Mouse (Mus musculus): Measurements from ENCODE around the gene Qars.

The Qars gene

DNA sequence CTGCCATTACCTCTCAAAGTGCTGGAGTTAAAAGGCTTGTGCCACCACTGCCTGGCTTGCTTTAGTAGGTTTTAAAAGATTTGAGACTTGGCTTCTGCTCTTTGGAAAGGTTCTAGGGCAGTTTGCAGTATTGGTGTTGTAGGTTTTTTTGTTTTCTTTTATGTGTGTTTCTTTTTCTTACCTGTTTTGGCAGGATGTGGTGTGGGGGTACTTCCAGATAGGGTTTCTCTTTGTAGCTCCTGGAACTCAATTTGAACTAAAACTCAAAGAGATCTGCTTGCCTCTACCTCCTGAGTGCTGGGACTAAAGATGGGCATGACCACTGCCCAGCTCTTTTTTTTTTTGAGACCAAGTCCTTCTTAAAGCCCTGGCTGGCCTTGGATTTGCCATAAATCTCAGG lies 33.3 kb downstream of the Qars start:
- no peak for DNase-seq

DNA sequence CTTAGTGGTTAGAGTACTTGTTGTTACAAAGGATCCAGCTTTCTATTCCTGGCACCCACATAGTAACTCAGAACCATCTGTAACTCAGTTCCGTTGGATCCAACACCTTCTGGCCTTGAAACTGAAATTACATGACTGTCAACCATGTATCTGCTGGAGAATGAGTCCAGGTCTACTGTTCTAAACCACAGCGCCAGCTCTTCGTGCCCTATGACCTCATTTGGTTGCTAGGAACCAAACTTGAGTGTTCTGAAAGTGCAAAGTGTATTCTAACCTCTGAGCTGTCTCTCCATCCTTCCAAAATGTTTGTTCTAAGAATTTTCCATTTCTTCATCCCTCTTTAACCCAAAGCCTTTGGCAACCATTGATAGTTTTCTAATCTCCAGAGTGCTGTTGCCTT lies 38.5 kb downstream of the Qars start:
- DNase-seq, result no peak

DNA sequence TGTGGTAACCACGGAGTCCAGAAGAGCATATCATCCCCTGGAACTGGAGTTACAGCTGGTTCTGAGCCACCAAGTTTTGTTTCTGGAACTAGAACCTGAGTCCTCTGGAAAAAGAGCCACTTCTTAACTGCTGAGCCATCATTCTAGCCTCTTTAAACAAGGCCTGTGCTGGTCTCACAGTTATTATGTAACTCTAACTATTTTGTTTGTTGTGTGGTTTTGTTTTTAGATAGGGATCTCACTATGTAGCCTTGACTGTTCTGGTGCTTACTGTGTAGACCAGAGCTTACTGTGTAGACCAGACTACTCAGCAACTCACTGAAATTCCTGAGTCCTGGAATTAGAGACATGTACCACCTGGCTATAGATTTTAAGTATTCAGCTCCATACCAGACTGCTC lies 39.4 kb downstream of the Qars start:
- DNase-seq, result no peak

DNA sequence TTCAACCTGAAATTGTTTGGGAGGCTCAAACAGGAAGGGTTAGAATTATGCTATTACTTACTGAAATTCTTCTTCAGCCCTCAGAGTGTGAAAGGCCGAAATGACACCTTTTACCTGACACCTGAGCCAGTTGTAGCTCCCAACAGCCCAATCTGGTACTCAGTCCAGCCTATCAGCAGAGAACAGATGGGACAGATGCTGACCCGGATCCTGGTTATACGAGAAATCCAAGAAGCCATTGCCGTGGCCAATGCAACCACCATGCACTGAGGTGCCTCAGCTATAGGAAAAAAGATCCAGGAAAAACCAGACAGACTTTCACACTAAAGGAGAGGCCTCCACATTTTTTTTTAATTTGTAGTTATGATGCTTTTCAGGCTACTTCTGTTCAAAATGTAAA lies 51.7 kb downstream of the Qars start:
- no peak for DNase-seq

DNA sequence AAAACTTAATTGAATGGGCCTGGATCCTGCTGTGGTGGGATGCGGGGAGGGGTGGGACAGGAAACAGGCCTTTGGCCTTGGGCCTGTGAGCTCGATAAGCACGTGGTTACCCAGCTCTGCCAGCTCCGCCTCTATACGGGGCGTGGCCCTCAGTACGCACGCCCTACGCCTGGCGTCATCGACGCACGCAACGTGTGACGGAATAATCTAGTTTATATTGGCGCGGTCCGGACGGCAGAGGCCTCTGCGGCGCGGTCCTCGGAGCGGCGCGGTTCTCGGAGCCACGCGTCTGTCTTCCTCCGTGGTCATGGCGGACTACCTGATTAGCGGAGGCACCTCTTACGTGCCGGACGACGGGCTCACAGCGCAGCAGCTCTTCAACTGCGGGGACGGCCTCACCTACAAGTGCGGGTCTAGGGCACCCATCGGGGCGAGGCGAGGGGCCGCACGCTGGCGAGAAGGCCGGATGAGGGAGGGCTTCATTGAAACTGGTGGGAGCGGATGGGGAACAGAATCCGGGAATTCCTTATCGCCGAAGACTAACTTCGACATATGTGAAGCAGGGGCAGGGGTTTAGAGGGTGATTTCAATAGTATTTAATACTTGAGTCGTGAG lies 52.8 kb downstream of the Qars start, which contains the start of gene Impdh2:
Gene Impdh2, plus strand, starts transcription at position 60 of the 615 bp plus-strand sequence.
- peak; percentile 98 for DNase-seq

DNA sequence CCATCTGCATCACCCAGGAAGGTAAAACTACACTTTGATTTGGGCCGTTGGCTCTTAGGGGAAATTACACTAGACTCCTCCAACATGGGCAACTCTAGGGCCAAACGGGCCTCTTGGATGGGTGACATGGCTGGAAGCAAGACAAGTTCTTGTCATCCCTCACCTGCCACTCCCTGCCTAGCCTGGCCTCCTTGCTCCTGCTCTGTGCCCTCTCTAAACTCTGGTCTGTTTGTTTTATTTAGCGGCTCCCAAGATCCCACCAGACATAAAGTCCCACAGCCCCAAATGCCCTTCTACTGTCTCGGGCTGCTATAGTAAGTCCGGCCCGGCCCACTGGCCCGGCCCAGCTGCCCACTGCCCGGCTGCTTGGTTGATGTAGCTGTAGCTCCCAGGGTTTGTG lies 56.2 kb downstream of the Qars start:
- DNase-seq, result no peak

DNA sequence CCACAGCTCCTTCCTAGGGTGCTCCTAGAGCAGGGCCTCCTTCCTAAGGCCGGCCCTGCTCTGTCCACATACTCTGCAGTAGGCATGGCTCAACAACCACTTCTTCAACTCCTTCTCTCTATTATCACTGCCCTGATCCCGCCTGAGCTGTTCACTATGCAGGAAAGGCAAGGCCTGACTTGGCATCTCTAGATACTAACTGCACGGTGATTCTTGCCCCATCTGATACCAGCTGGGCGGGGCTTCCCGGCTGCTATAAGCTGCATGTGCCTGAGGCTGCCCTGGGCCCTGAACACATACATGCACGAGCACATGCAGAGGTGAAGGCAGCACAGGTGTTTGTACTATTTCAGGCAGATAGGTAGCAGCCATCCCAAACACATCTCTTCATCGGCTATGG lies 56.6 kb downstream of the Qars start:
- no peak for DNase-seq

Data from kidney, postnatal 14 days (tissue).